Mouse (Mus musculus): ENCODE results near the gene Mark3. TPM values are rescaled to one million over a fixed set of nuclear protein-coding genes. Genes with fewer than 3 reads are reported as not detected.

Mark3 gene
- total and polyA plus RNA-seq, 3 experiments, result 43.9 to 71.6 TPM; not detected in 1

DNA sequence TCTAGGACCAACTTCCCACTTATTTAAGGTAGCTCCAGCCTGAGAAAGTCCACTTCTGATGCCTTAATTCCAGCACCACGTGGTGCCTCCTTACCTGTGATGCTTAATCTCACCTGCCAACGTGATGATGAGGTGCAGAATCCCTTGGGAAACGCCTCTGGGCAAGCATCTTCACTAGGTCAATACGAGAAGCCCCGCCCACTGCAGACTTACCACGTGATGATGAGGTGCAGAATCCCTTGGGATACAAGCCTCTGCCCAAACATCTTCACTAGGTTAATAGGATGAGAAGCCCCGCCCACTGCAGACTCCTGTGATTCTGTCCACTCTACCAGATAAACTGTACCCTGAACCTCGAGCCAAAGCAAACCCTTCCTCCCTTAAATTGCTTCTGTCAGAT is 45.1 kb upstream of the Mark3 start:
- Histone ChIP-seq H3K79me2 (ENCODE audit: control insufficient read depth, insufficient read depth, low read length, poor library complexity) (no peaks in the 10 kb centered on the region), H3K9ac (ENCODE audit: control insufficient read depth, low read depth, low read length, poor library complexity, severe bottlenecking) (no peak overlapping the region), H3K4me1 (ENCODE audit: control insufficient read depth in 1 of 2, insufficient read depth in 2 of 2, low read length in 2 of 2) (no peaks in the 10 kb centered on the region), H3K4me3 (ENCODE audit: control insufficient read depth in 1 of 2, insufficient read depth in 1 of 2, low read depth in 2 of 2, low read length in 2 of 2) (no peak overlapping the region), H3K9me3 (replicated peaks; ENCODE audit: insufficient read depth, low read length) (no peaks in the 10 kb centered on the region), H3K27ac (ENCODE audit: control insufficient read depth, low read depth, low read length) (no peak overlapping the region), H3K36me3 (ENCODE audit: control insufficient read depth in 1 of 2, insufficient read depth in 2 of 2, low read length in 2 of 2) (no peaks in the 10 kb centered on the region; a peak in 1 of 4 replicates), H3K27me3 (ENCODE audit: control insufficient read depth in 1 of 2, insufficient read depth in 2 of 2, low read length in 2 of 2) (no peaks in the 10 kb centered on the region)
- no peak for DNase-seq (ENCODE audit: low read depth, low spot score)
- no peak for TF ChIP-seq MEF2A (IDR thresholded peaks at IDR 0.05; ENCODE audit: extremely low read depth, insufficient replicate concordance, low read depth, low read length, poor library complexity, severe bottlenecking)
- TF ChIP-seq MXI1 (IDR thresholded peaks at IDR 0.05; ENCODE audit: low read depth, low read length), result no peak
- no peak for TF ChIP-seq MAZ (IDR thresholded peaks at IDR 0.05; ENCODE audit: low read depth, low read length)
- no peak for TF ChIP-seq ZMIZ1 (IDR thresholded peaks at IDR 0.05; ENCODE audit: low read depth, low read length)
- no peak for TF ChIP-seq ZKSCAN1 (IDR thresholded peaks at IDR 0.05; ENCODE audit: low read depth, low read length)
- TF ChIP-seq GABPA (IDR thresholded peaks at IDR 0.05; ENCODE audit: low read depth, low read length), result no peak
- no peak for TF ChIP-seq POLR2AphosphoS2 (IDR thresholded peaks at IDR 0.05; ENCODE audit: low read length)

DNA sequence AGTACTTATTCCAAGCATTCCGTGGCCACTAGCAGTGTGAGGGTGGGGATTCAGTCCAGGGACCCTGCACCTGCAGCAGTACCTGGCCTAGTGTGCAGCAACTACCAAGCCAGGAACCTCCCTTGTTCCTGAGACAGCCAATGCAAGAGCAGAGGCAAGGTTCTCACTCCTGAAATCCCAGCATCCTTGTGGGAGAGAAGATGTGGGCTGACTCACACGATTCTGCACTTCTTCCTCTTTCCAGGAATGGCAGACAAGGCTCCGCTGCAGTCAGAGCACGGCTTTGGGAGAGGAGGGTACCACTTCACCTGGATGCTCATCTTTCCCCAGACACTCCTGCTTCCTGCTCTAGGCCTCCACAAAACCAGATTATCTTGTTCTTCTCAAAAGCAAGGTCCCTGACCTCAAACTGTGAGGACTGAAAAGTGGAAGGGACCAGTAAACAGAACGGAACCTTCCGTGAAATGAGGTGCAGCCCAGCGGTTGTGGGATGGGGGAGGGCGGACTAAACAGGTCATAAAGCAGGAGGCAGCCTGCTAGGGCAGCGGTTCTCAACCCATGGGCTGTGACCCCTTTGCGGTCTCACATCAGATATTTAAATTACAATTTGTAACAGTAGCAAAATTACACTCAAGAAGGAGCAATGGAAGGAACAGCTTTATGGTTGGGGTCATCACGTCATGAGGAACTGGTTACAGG is 41.1 kb upstream of the Mark3 start:
- Histone ChIP-seq H3K27me3 (ENCODE audit: control insufficient read depth in 1 of 2, insufficient read depth in 2 of 2, low read length in 2 of 2) (no peaks in the 10 kb centered on the region), H3K36me3 (ENCODE audit: control insufficient read depth in 1 of 2, insufficient read depth in 2 of 2, low read length in 2 of 2) (peaks cover 0 to 13% of the 10 kb centered on the region in 2 experiments; a peak in 2 of 4 replicates), H3K27ac (ENCODE audit: control insufficient read depth, low read depth, low read length) (no peak overlapping the region), H3K79me2 (ENCODE audit: control insufficient read depth, insufficient read depth, low read length, poor library complexity) (peaks cover 6% of the 10 kb centered on the region), H3K9me3 (replicated peaks; ENCODE audit: insufficient read depth, low read length) (no peaks in the 10 kb centered on the region), H3K4me3 (ENCODE audit: control insufficient read depth in 1 of 2, insufficient read depth in 1 of 2, low read depth in 2 of 2, low read length in 2 of 2) (no peak overlapping the region), H3K9ac (ENCODE audit: control insufficient read depth, low read depth, low read length, poor library complexity, severe bottlenecking) (no peak overlapping the region), H3K4me1 (ENCODE audit: control insufficient read depth in 1 of 2, insufficient read depth in 2 of 2, low read length in 2 of 2) (peaks cover 7 to 16% of the 10 kb centered on the region in 2 experiments)
- TF ChIP-seq ZMIZ1 (IDR thresholded peaks at IDR 0.05; ENCODE audit: low read depth, low read length), result peak; percentile 95
- TF ChIP-seq BHLHE40 (IDR thresholded peaks at IDR 0.05; ENCODE audit: borderline replicate concordance, low read depth, low read length), result no peak
- no peak for TF ChIP-seq NELFE (IDR thresholded peaks at IDR 0.05; ENCODE audit: low read depth, low read length)
- no peak for TF ChIP-seq GATA1 (IDR thresholded peaks at IDR 0.05; ENCODE audit: low read depth, low read length)
- no peak for DNase-seq (ENCODE audit: low read depth, low spot score)

DNA sequence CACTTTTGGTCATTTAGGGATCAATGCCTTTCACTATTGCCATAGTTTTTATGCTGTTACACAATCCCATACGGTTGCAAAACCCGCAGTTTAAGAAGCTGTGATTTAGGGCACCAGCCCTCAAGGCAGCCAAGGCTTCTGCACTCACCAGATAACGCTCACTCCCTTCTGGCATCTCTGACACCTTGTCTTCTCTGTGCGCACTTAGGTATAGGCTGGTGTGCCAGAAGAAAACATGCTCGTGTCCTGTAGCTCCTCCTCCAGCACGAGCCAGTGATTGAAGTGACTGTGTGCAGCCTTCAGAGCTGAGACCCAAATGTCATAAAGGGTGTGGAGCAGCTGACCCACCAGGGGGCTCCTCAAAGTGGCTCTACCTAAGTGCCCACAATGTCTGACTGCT is 39.0 kb upstream of the Mark3 start:
- Histone ChIP-seq H3K79me2 (ENCODE audit: control insufficient read depth, insufficient read depth, low read length, poor library complexity) (peaks cover 25% of the 10 kb centered on the region), H3K9me3 (replicated peaks; ENCODE audit: insufficient read depth, low read length) (no peaks in the 10 kb centered on the region), H3K4me1 (ENCODE audit: control insufficient read depth in 1 of 2, insufficient read depth in 2 of 2, low read length in 2 of 2) (peaks cover 16 to 24% of the 10 kb centered on the region in 2 experiments), H3K4me3 (ENCODE audit: control insufficient read depth in 1 of 2, insufficient read depth in 1 of 2, low read depth in 2 of 2, low read length in 2 of 2) (peak overlapping the region; percentile 2 to 22; a peak in 2 of 4 replicates), H3K27ac (ENCODE audit: control insufficient read depth, low read depth, low read length) (no peak overlapping the region; the same call in 1 of the 2 replicates), H3K9ac (ENCODE audit: control insufficient read depth, low read depth, low read length, poor library complexity, severe bottlenecking) (no peak overlapping the region), H3K36me3 (ENCODE audit: control insufficient read depth in 1 of 2, insufficient read depth in 2 of 2, low read length in 2 of 2) (peaks cover 12 to 24% of the 10 kb centered on the region in 2 experiments), H3K27me3 (ENCODE audit: control insufficient read depth in 1 of 2, insufficient read depth in 2 of 2, low read length in 2 of 2) (no peaks in the 10 kb centered on the region)
- peak; percentile 66 for DNase-seq (ENCODE audit: low read depth, low spot score)
- TF ChIP-seq MXI1 (IDR thresholded peaks at IDR 0.05; ENCODE audit: low read depth, low read length) (peak; percentile 56; the same call in 1 of the 2 replicates), RCOR1 (IDR thresholded peaks at IDR 0.05; ENCODE audit: low read depth, low read length) (peak; percentile 98), USF2 (IDR thresholded peaks at IDR 0.05; ENCODE audit: borderline replicate concordance in 1 of 2, insufficient read depth in 1 of 2, low read depth in 1 of 2, low read length in 2 of 2) (no peak), MAFK (IDR thresholded peaks at IDR 0.05; ENCODE audit: borderline replicate concordance, low read depth, low read length) (no peak), POLR2A (IDR thresholded peaks at IDR 0.05; ENCODE audit: control insufficient read depth in 1 of 2, insufficient read depth in 1 of 2, low read depth in 1 of 2, low read length in 2 of 2, poor library complexity in 1 of 2) (no peak), GATA1 (IDR thresholded peaks at IDR 0.05; ENCODE audit: low read depth, low read length) (peak; percentile 63), RAD21 (IDR thresholded peaks at IDR 0.05; ENCODE audit: low read depth, low read length) (no peak), TAL1 (IDR thresholded peaks at IDR 0.05; ENCODE audit: low read length) (peak; percentile 85), ZKSCAN1 (IDR thresholded peaks at IDR 0.05; ENCODE audit: low read depth, low read length) (no peak), BHLHE40 (IDR thresholded peaks at IDR 0.05; ENCODE audit: borderline replicate concordance, low read depth, low read length) (peak; percentile 78; the same call in 1 of the 2 replicates), ELF1 (IDR thresholded peaks at IDR 0.05; ENCODE audit: low read depth, low read length) (no peak), TCF12 (IDR thresholded peaks at IDR 0.05; ENCODE audit: low read depth, low read length) (peak; percentile 85), ZNF384 (IDR thresholded peaks at IDR 0.05; ENCODE audit: low read depth, low read length) (no peak), E2F4 (IDR thresholded peaks at IDR 0.05; ENCODE audit: borderline replicate concordance, low read depth, low read length) (no peak), CHD1 (IDR thresholded peaks at IDR 0.05; ENCODE audit: low read depth, low read length) (no peak), TBP (IDR thresholded peaks at IDR 0.05; ENCODE audit: low read depth, low read length) (0 out of 2 replicates have a peak, but pooled peaks have one; percentile 20), HCFC1 (IDR thresholded peaks at IDR 0.05; ENCODE audit: low read depth, low read length) (no peak), MAX (IDR thresholded peaks at IDR 0.05; ENCODE audit: low read length) (peak; percentile 53; the same call in 1 of the 2 replicates)
